Mouse (Mus musculus): ENCODE measurements around the gene Rtn3.

DNA sequence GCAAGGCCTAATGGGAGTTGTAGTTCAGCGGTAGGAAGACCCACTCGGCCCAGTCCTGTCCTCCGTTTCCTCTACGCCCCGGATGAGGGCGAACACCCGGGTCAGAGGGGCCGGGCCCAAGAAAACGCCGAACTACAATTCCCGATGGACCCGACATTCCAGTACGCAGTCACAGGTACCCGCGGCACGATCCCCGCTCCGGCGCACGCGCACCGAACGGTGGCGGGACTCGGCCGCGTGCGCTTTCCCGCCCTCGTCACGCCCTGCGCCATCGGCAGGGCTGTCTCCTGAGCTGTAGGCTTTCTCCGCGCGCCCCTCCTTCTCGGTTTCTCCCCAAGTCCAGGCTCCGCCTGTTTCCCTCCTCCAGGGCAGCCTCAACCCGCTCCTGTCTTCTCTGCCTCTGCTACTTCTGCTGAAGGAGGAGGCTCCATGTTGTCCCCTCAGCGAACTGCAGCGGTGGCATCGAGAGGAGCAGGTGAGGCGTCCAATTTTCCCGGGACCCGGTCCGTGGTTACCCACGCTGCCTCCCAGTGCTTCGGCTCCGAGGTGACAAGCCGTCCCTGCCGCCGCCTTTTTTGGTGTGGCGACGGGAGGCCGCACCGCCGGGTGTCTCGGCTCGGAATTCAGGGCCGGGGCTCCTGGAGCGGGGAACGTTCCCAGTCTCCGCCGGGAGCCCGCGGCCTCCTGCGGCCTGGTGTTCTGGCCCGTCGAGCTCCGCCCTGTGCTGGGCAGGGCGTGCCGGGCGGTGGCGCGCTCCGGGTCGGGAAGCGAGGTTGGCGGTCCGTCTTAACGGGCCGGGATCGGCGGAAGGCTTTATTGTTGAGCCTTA lies 11.3 kb upstream of the Rtn3 start:
- TF ChIP-seq POLR2A (IDR thresholded peaks at IDR 0.05; ENCODE audit: extremely low read depth, insufficient read depth, low read length) (peak; percentile 83), CTCF (IDR thresholded peaks at IDR 0.05; ENCODE audit: low read depth, low read length) (no peak)

Data from liver, adult 2 months (tissue).